Mouse (Mus musculus): ENCODE data around the gene Rabep2.

- no peak for TF ChIP-seq CTCF (IDR thresholded peaks at IDR 0.05; ENCODE audit: borderline replicate concordance, insufficient read depth, low read length)
- no peak for TF ChIP-seq POLR2A (IDR thresholded peaks at IDR 0.05; ENCODE audit: low read depth, low read length)
Observed at GRCm38 (mm10) chr7:126461626-126462025, 33.1 kb downstream of the Rabep2 start.

Measured in embryonic fibroblast, embryonic 13.5 days (primary cell).